Mouse (Mus musculus): ENCODE data around the gene Ptpre.
A peak's percentile ranks its signal among the peaks of the same experiment; 100 is the strongest.
"Not testable (repeated sequence)": the region's sequence is repeated elsewhere in the genome, so short reads cannot be mapped to it uniquely, and the experiment has no call there.

The Ptpre gene

DNA sequence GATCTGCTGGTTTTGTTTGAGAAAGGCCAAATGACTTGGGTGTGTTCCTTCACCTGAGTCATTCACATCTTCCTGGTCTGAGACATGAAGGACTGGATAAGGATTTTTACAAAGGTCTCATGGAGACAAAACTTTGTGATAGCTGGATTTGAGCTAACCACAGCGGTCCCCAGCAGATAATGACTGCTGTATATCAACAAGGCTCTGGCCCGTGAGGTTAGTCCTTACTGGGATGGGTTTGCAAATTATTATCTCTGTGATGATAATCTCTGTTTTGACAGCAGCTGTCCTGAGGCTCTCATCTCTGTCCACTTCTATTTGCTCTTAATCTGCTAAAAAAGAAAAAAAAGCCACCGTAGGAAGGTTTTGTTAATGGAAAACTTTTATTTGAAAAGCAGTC lies 71.7 kb downstream of the Ptpre start:
- no peak for DNase-seq

GRCm38 (mm10) chr7:135609655-135610054 lies 72.4 kb downstream of the Ptpre start:
- DNase-seq, result peak; percentile 7 to 37

- DNase-seq, result no peak
Observed at GRCm38 (mm10) chr7:135612276-135612675, 75.0 kb downstream of the Ptpre start.

DNA sequence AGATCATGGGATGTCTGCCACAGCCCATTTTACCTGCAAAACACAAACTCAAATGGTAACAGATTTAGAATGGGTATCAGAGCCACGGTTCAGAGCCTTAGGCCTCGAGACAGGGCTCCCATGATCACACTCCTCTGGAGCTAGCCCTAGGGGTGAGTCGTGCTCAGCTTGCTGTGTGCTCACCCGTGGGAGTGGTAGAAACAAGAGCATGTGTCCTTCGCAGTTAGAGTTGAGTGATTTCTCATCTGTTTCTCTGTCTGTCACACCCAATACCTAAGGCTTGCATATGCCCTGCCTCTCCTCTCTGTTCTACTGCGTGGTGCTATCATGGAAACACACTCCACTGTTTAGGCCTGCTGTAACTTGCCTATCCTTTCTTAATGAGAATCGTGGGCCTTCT lies 75.5 kb downstream of the Ptpre start:
- DNase-seq, result no peak

DNA sequence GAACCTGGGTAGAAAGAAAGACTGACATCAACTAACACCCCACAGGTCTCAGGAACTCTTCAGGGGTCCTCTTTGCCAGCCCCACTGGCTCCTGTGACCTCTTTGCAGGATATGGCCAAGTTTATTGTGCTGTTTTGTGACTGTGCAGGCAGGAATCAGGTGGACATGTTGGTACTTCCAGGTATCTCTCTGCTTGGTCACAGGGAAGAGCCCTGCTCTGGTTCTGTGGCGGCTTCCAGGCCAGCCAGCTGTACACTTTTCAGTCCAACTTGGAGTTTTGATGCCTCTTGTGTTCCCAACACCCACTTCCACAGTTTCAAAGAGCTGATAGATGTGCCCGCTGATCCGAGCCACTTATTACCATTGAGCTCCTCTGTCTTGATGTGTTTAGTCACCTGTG lies 76.1 kb downstream of the Ptpre start:
- no peak for DNase-seq

DNA sequence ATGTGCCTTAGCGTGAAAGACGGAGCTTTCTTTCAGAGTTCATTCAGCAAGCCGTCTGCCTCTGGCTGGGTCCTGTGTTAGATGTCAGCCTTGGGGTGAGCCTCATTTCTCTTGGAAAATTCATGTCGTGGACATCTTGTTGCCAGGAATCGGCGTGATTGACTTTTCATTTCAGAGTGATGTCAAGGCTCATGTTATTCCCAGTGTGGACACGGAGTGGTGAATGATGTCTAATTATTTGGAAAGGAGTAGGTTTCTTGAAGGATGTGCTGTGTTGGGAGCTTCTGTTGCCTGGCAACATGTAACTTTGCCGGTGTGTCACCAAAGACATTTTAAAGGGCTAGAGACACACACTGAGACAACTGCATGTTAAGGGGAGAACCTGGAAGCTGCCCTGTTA lies 77.6 kb downstream of the Ptpre start:
- no peak for DNase-seq

DNA sequence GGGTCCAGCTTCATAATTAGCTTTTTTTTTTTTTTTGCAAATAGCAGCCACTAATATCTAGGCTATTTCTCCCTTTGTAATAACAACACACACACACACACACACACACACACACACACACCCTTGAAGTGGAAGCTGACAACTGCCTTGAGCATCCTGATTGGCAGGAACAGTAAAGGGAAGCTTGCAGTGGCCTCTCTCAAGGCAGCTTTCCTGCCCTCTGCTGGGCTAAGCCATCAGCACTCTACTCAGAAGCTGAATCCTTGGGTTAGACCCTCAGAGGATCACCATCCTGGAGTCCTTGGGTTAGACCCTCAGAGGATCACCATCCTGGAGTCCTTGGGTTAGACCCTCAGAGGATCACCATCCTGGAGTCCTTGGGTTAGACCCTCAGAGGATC lies 79.2 kb downstream of the Ptpre start:
- DNase-seq, result not testable (repeated sequence)

DNA sequence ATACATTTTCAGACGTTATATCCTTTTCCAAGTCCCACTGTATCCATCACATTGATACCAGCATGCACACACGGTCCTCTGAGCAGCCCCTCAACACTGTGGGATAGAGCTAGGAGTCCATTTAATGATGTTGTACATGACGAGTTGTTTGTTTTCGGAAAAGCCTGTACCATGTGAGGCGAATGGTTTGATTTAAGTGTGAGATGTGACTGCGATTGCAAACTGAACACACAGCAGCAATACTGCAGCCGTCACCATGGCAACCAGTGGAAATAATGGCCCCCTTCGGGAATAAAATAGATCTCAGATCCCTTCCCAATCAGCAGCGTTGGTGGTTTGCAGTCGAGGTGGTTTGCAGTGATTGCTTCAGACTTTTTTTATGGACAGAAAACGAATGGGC lies 80.5 kb downstream of the Ptpre start:
- DNase-seq, result no peak

- no peak for DNase-seq
Observed at GRCm38 (mm10) chr7:135621649-135622048, 84.4 kb downstream of the Ptpre start.

GRCm38 (mm10) chr7:135622241-135622640 lies 85.0 kb downstream of the Ptpre start:
- DNase-seq, result no peak

DNA sequence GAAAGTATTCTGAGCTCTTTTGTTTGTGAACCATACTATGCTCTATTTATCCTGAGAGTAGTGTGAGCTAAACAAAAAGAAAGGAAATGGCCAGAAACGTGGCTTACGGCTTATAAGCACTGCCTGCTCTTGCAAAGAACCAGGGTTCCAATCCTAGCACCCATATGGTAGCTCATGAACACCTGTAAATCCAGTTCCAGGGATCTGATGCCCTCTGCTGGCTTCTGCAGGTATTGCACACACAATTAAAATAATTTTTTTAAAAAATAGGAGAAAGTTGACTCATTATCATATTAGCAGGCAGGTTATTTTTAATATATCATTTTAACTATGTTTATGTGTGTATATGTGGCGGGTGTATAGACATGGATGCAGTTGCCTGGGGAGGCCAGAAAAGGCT lies 87.6 kb downstream of the Ptpre start:
- peak in 1 of 2 experiments; percentile 10 for DNase-seq

DNA sequence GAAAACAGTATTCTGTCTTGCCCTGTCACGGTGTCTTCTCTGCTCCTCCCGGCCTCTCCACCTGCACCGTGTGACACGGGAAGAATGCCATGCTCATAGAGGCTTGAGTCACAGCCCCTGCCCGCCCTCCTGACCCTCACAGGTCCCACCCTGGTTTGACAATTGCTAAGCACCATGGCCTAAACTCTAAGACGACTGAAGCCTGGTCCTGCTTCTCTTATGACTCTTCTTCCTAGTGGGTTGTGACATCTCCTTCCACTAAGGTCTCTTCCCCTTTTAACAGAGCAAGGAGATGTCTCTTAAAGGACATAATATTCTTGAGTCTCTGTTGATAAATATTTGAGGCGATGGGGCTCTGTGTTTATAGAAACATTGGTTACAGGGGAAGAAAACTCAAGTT lies 91.1 kb downstream of the Ptpre start:
- DNase-seq, result no peak

GRCm38 (mm10) chr7:135629019-135629418 lies 91.7 kb downstream of the Ptpre start:
- no peak for DNase-seq

- DNase-seq, result peak; percentile 61 to 83
Observed at GRCm38 (mm10) chr7:135631776-135632552, 94.7 kb downstream of the Ptpre start.

- no peak for DNase-seq
Observed at GRCm38 (mm10) chr7:135632716-135633258, 95.5 kb downstream of the Ptpre start.

- DNase-seq, result no peak
Observed at GRCm38 (mm10) chr7:135634851-135635624, 97.8 kb downstream of the Ptpre start.

DNA sequence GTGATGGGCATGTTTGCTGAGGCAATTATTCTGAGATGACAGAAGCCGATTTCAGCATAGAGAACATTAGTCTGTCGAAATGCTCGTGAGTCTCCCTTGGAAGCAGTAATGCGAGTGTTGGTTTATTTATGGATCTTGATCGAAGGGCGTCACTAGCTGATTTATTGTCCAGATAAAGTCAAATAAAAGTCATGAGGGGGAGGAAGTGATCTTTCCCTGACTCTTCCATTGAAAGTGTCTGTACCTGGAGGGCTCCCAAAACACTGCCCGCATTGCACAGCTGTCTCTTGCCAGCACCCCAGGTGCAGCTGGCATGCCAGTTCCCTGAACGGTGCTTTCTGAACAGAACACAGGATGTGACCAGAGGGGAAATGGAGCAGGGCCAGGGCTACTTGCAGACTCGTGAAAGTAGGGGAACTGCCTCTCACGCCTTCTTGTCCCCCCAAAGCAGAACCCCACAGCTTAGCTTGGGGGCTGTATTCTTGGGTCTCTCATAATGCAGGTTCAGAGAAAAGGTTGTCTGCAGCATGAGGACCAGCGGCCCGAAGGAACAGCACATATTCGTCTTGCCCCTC lies 100.2 kb downstream of the Ptpre start:
- DNase-seq, result no peak

DNA sequence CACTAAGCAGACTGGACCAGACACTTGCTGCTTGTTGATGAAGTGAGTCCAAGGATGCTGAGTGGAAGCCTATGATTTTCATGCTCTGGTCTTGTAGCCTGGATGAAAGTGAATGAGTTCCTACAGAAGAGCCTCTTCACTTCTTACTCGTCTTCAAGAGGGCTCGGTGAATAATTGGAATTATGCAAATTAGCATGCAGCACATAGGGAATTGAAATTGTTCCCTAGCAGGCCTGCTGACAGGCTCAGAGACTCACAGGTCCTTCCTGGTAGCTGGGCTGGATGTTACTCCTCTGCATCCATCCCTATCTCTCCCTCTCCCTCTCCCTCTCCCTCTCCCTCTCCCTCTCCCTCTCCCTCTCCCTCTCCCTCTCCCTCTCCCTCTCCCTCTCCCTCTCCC lies 102.1 kb downstream of the Ptpre start:
- DNase-seq, result no peak

DNA sequence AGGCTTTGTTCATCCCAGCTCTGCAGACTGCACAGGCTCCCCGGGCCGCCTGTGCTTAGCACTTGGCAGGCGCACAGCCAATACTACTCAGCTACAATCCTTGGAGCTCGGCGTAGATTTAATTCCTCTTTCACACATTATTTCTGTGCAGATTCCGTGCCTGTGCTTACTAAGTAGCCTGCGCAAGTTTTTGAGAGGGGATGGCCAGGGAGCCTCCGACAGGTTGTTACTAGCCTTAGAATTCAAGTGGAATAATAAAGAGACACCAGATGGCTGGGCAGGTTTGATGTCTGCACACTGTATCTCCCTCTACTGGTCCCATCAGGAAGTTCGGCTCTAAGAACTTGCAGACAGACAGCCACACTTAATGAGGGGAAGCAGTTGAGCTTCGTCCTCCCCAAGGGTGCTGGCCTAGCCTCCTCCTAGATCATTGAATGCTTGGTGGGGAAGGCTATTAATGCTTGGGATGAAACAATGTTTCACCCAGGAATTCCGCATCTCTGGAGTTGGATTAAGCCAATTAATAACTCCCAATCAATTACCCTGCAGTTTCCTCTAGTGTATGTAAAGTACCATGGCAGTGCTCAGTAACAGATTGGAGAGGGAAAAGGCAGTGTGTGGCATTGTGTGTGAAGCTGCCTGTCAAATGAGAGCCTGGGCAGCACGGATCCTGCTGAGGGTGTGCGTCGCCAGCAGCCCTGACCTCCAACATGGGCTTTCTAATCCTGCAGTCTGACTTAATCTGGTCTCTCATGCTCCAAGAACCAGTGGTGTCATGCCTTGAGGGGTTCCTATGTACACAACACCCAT lies 104.6 kb downstream of the Ptpre start:
- peak in 1 of 2 experiments; percentile 26 for DNase-seq

- DNase-seq, result no peak
Observed at GRCm38 (mm10) chr7:135644452-135644851, 107.2 kb downstream of the Ptpre start.

GRCm38 (mm10) chr7:135646976-135647375 lies 109.7 kb downstream of the Ptpre start:
- DNase-seq, result no peak

DNA sequence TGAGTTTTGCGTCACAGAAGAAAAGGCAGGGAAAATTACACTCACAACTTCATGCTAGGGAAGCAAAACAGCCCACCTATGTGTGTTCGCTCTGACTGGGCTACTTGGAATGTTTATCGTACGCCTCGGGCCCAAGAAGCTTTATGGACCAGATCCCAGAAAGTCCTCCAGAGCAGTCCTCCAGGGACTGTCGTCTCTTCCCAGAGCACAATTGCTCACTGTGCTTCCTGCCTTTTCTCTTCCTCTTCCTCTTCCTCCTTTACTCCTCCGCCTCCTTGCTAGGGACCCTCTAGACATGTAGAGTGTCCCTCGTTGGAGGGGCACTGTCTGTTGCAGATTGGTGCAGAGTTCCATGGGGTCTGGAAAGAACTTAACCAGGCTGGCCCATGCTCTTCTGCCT lies 111.5 kb downstream of the Ptpre start:
- DNase-seq, result no peak

DNA sequence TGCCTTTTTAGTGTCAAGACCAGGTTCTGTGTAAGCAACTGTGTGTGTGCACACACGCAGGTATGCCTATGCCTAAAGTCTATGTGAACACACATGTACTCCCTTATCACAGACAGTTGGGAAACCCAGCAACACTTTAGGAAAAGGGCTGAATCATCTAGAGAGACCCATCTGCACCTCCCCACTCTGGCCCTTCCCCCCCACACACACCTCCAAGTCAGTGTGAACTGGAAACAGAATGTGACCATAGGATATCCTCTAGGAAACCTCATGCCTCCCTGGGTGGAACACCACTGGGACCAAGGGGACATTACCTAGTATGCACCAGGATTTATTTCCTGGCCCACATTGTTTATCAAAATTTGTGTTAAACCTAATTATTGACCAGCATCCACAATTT lies 112.0 kb downstream of the Ptpre start:
- no peak for DNase-seq
